Mouse (Mus musculus) embryonic facial prominence, embryonic 13.5 days (tissue): ENCODE measurements around the gene Ascl1. TPM values are rescaled to one million over a fixed set of nuclear protein-coding genes. Genes with fewer than 3 reads are reported as not detected.

ENCODE experiments used
- ATAC-seq: fragments of 200-750 bp; cut with Nextera tagmentation; 2 replicates; pipeline ENCODE4 v1.8.0; 2017; ENCODE audit warnings: low read depth; ENCODE audit not compliant: insufficient number of reproducible peaks, insufficient read depth, low FRiP score, low TSS enrichment
- H3K27ac ChIP-seq: fragments of 300-500 bp; sonication (generic); 2 replicates; pipeline ENCODE4 v1.5.1; 2015; ENCODE audit warnings: moderate library complexity, mild to moderate bottlenecking, inconsistent platforms
- H3K27me3 ChIP-seq: fragments of 300-500 bp; sonication (generic); 2 replicates; pipeline ENCODE4 v1.6.1; 2015; ENCODE audit warnings: mild to moderate bottlenecking, inconsistent platforms
- H3K36me3 ChIP-seq: fragments of 300-500 bp; sonication (generic); 2 replicates; pipeline ENCODE4 v1.6.1; 2015; ENCODE audit warnings: mild to moderate bottlenecking, inconsistent platforms
- H3K4me1 ChIP-seq: fragments of 300-500 bp; sonication (generic); 2 replicates; pipeline ENCODE4 v1.6.1; 2015; ENCODE audit warnings: inconsistent platforms
- H3K4me2 ChIP-seq: fragments of 300-500 bp; sonication (generic); 2 replicates; pipeline ENCODE4 v1.6.1; 2015; ENCODE audit warnings: moderate library complexity, mild to moderate bottlenecking, inconsistent platforms
- H3K4me3 ChIP-seq: fragments of 300-500 bp; sonication (generic); 2 replicates; pipeline ENCODE4 v1.5.1; 2015; ENCODE audit warnings: mild to moderate bottlenecking, inconsistent platforms
- H3K9ac ChIP-seq: fragments of 300-500 bp; sonication (generic); 2 replicates; pipeline ENCODE4 v1.6.1; 2015; ENCODE audit warnings: mild to moderate bottlenecking, inconsistent platforms
- H3K9me3 ChIP-seq: fragments of 300-500 bp; sonication (generic); 2 replicates; pipeline ENCODE4 v1.6.1; 2016; ENCODE audit warnings: inconsistent platforms
- WGBS: fragments of 180-500 bp; shearing (Covaris S2); methylation state at CpG from one replicate; pipeline ENCODE4 v1.1.7; 2015; ENCODE audit warnings: mixed read lengths; 5-methylcytosine and 5-hydroxymethylcytosine counted together
- polyA plus RNA-seq: library from polyadenylated mRNA; unstranded; fragments of >200 nt; fragmentation: Nextera tagmentation; extraction: Ambion mirVana; gene quantifications from 2 replicates; pipeline ENCODE4 v1.2.1, GENCODE M21; 2015

The Ascl1 gene
- polyA plus RNA-seq, 1 experiment from 2014 or later: 1.4 TPM

- H3K4me1 ChIP-seq: peaks cover 13% of the 10 kb centered on the region
- H3K4me2 ChIP-seq: peak overlapping the region; percentile 49; the same call in 1 of the 2 replicates
- WGBS: 3% methylated on average over 17 of the region's 17 CpGs
- no peak overlapping the region for H3K9ac ChIP-seq
- no peak overlapping the region for H3K27ac ChIP-seq
- no peaks in the 10 kb centered on the region for H3K36me3 ChIP-seq
- no peak for ATAC-seq
- no peaks in the 10 kb centered on the region for H3K9me3 ChIP-seq
- peaks cover 79% of the 10 kb centered on the region for H3K27me3 ChIP-seq
- H3K4me3 ChIP-seq: no peak overlapping the region
Measured at GRCm38 (mm10) chr10:87484831-87485720, 8.4 kb downstream of the Ascl1 start.

GRCm38 (mm10) chr10:87477895-87478294, 15.6 kb downstream of the Ascl1 start:
- Histone ChIP-seq H3K9me3 (no peaks in the 10 kb centered on the region), H3K4me1 (no peaks in the 10 kb centered on the region), H3K27ac (no peak overlapping the region), H3K9ac (no peak overlapping the region), H3K4me3 (no peak overlapping the region), H3K4me2 (no peak overlapping the region), H3K27me3 (peaks cover 21% of the 10 kb centered on the region; the same call in 1 of the 2 replicates), H3K36me3 (no peaks in the 10 kb centered on the region)
- no peak for ATAC-seq
- 55% methylated on average over 5 of the region's 5 CpGs for WGBS

- H3K36me3 ChIP-seq: no peaks in the 10 kb centered on the region
- H3K4me3 ChIP-seq: no peak overlapping the region
- H3K27ac ChIP-seq: no peak overlapping the region
- WGBS: 51% methylated on average over 2 of the region's 2 CpGs
- 0 out of 2 replicates have a peak, but pooled peaks cover 3% of the 10 kb centered on the region for H3K27me3 ChIP-seq
- no peak overlapping the region for H3K9ac ChIP-seq
- H3K9me3 ChIP-seq: no peaks in the 10 kb centered on the region
- no peak for ATAC-seq
- H3K4me2 ChIP-seq: no peak overlapping the region
- H3K4me1 ChIP-seq: no peaks in the 10 kb centered on the region
Measured at GRCm38 (mm10) chr10:87474971-87475370, 18.5 kb downstream of the Ascl1 start.

- no peaks in the 10 kb centered on the region for H3K36me3 ChIP-seq
- 0 out of 2 replicates have a peak, but pooled peaks cover 3% of the 10 kb centered on the region for H3K27me3 ChIP-seq
- H3K4me2 ChIP-seq: no peak overlapping the region
- no peak overlapping the region for H3K27ac ChIP-seq
- ATAC-seq: no peak
- 71% methylated on average over 10 of the region's 10 CpGs for WGBS
- no peak overlapping the region for H3K9ac ChIP-seq
- no peaks in the 10 kb centered on the region for H3K9me3 ChIP-seq
- no peak overlapping the region for H3K4me3 ChIP-seq
- H3K4me1 ChIP-seq: no peaks in the 10 kb centered on the region
Measured at GRCm38 (mm10) chr10:87473475-87474131, 19.9 kb downstream of the Ascl1 start.

- ATAC-seq: no peak
- Histone ChIP-seq H3K4me2 (no peak overlapping the region), H3K9ac (no peak overlapping the region), H3K4me3 (no peak overlapping the region), H3K36me3 (no peaks in the 10 kb centered on the region), H3K4me1 (peaks cover 15% of the 10 kb centered on the region), H3K27ac (no peak overlapping the region), H3K9me3 (no peaks in the 10 kb centered on the region), H3K27me3 (no peaks in the 10 kb centered on the region)
- WGBS: 87% methylated on average over 3 of the region's 3 CpGs
Measured at GRCm38 (mm10) chr10:87450777-87451176, 42.7 kb downstream of the Ascl1 start.

- H3K27ac ChIP-seq: no peak overlapping the region
- 86% methylated on average over 6 of the region's 6 CpGs for WGBS
- no peak overlapping the region for H3K4me3 ChIP-seq
- no peak overlapping the region for H3K4me2 ChIP-seq
- no peak for ATAC-seq
- H3K36me3 ChIP-seq: no peaks in the 10 kb centered on the region
- no peaks in the 10 kb centered on the region for H3K9me3 ChIP-seq
- H3K27me3 ChIP-seq: no peaks in the 10 kb centered on the region
- H3K9ac ChIP-seq: no peak overlapping the region
- peaks cover 15% of the 10 kb centered on the region for H3K4me1 ChIP-seq
Measured at GRCm38 (mm10) chr10:87449368-87449767, 44.1 kb downstream of the Ascl1 start.

GRCm38 (mm10) chr10:87448257-87448656, 45.2 kb downstream of the Ascl1 start:
- Histone ChIP-seq H3K9ac (no peak overlapping the region), H3K4me1 (peaks cover 15% of the 10 kb centered on the region), H3K4me2 (peak overlapping the region; percentile 55), H3K4me3 (no peak overlapping the region), H3K36me3 (no peaks in the 10 kb centered on the region), H3K27ac (no peak overlapping the region), H3K27me3 (no peaks in the 10 kb centered on the region), H3K9me3 (no peaks in the 10 kb centered on the region)
- no peak for ATAC-seq
- 49% methylated on average over 5 of the region's 5 CpGs for WGBS

GRCm38 (mm10) chr10:87447754-87448095, 45.7 kb downstream of the Ascl1 start:
- Histone ChIP-seq H3K9me3 (no peaks in the 10 kb centered on the region), H3K4me3 (peak overlapping the region; percentile 26), H3K36me3 (no peaks in the 10 kb centered on the region), H3K9ac (no peak overlapping the region), H3K4me2 (peak overlapping the region; percentile 55), H3K4me1 (peaks cover 15% of the 10 kb centered on the region), H3K27ac (no peak overlapping the region), H3K27me3 (no peaks in the 10 kb centered on the region)
- 2% methylated on average over 9 of the region's 9 CpGs for WGBS
- ATAC-seq: peak; percentile 87

- Histone ChIP-seq H3K36me3 (no peaks in the 10 kb centered on the region), H3K4me3 (peak overlapping the region; percentile 26; the same call in 1 of the 2 replicates), H3K4me2 (peak overlapping the region; percentile 55), H3K9ac (no peak overlapping the region), H3K9me3 (no peaks in the 10 kb centered on the region), H3K27ac (no peak overlapping the region), H3K27me3 (no peaks in the 10 kb centered on the region), H3K4me1 (peaks cover 15% of the 10 kb centered on the region)
- ATAC-seq: no peak
- WGBS: 20% methylated on average over 13 of the region's 13 CpGs
Measured at GRCm38 (mm10) chr10:87446829-87447753, 46.4 kb downstream of the Ascl1 start.

- Histone ChIP-seq H3K27ac (no peak overlapping the region), H3K36me3 (no peaks in the 10 kb centered on the region), H3K9me3 (no peaks in the 10 kb centered on the region), H3K27me3 (no peaks in the 10 kb centered on the region), H3K4me1 (peaks cover 15% of the 10 kb centered on the region), H3K4me2 (no peak overlapping the region), H3K9ac (no peak overlapping the region), H3K4me3 (no peak overlapping the region)
- WGBS: 78% methylated on average over 2 of the region's 2 CpGs
- ATAC-seq: no peak
Measured at GRCm38 (mm10) chr10:87446139-87446828, 47.2 kb downstream of the Ascl1 start.
